Mouse (Mus musculus) spleen, adult 18-20 months (tissue): ENCODE data around the gene Vgll4.

Experiments used
- DNase-seq, 2 experiments: peaks; one replicate each; pipeline ENCODE4 v3.0.0; 2022; ENCODE audit warnings: mixed read lengths in 2 of 2

The Vgll4 gene

GRCm38 (mm10) chr6:114970895-114971294 is 1.1 kb upstream of the Vgll4 start:
- DNase-seq = no peak

GRCm38 (mm10) chr6:114970386-114970785 is 592 bp upstream of the Vgll4 start:
- no peak for DNase-seq

GRCm38 (mm10) chr6:114968361-114969212 is 1.2 kb downstream of the Vgll4 start:
- peak; percentile 52 to 70 for DNase-seq

GRCm38 (mm10) chr6:114967623-114968022 is 2.2 kb downstream of the Vgll4 start:
- no peak for DNase-seq

GRCm38 (mm10) chr6:114966396-114967154 is 3.2 kb downstream of the Vgll4 start:
- no peak for DNase-seq

- DNase-seq = no peak
These were observed 4.0 kb downstream of the Vgll4 start for GRCm38 (mm10) chr6:114965802-114966201.

GRCm38 (mm10) chr6:114965396-114965795 is 4.4 kb downstream of the Vgll4 start:
- DNase-seq = no peak

- DNase-seq = no peak
These were observed 5.6 kb downstream of the Vgll4 start for GRCm38 (mm10) chr6:114964235-114964634.

- DNase-seq = no peak
These were observed 6.2 kb downstream of the Vgll4 start for GRCm38 (mm10) chr6:114963636-114964035.

- DNase-seq = no peak
These were observed 8.3 kb downstream of the Vgll4 start for GRCm38 (mm10) chr6:114961276-114962068.

- DNase-seq = no peak
These were observed 10.8 kb downstream of the Vgll4 start for GRCm38 (mm10) chr6:114959012-114959398.

GRCm38 (mm10) chr6:114958249-114959011 is 11.4 kb downstream of the Vgll4 start:
- no peak for DNase-seq

- DNase-seq = no peak
These were observed 12.0 kb downstream of the Vgll4 start for GRCm38 (mm10) chr6:114957756-114958155.

GRCm38 (mm10) chr6:114954496-114954895 is 15.3 kb downstream of the Vgll4 start:
- DNase-seq = no peak

- no peak for DNase-seq
These were observed 16.2 kb downstream of the Vgll4 start for GRCm38 (mm10) chr6:114953601-114954000.

GRCm38 (mm10) chr6:114952356-114952755 is 17.4 kb downstream of the Vgll4 start:
- no peak for DNase-seq

- DNase-seq = no peak
These were observed 25.0 kb downstream of the Vgll4 start for GRCm38 (mm10) chr6:114944456-114945438.

GRCm38 (mm10) chr6:114941201-114941849 is 28.5 kb downstream of the Vgll4 start:
- no peak for DNase-seq

GRCm38 (mm10) chr6:114939666-114940065 is 30.1 kb downstream of the Vgll4 start:
- no peak for DNase-seq

- no peak for DNase-seq
These were observed 32.9 kb downstream of the Vgll4 start for GRCm38 (mm10) chr6:114936941-114937313.
